Mouse (Mus musculus): ENCODE data around the gene Supt3.

Supt3 gene

DNA sequence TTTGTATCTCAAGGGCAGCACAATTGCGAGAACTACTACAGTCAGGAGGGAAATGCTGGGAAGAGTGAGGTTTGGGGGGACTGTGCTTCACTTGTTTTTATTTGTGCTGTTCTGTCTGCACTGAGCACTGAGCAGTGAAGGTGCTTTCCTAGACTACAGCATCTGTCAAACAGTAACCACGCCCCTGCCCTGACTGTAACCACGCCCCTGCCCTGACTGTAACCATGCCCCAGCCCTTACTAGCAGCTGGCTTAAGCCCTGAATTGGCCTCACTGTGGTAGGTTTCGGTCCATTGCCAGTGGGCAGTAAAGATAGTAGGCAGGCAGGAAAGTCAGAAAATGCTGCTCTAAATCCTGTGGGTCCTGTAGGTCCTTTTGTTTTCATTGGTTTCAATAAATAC lies 196.5 kb downstream of the Supt3 start:
- peak; percentile 42 for DNase-seq

DNA sequence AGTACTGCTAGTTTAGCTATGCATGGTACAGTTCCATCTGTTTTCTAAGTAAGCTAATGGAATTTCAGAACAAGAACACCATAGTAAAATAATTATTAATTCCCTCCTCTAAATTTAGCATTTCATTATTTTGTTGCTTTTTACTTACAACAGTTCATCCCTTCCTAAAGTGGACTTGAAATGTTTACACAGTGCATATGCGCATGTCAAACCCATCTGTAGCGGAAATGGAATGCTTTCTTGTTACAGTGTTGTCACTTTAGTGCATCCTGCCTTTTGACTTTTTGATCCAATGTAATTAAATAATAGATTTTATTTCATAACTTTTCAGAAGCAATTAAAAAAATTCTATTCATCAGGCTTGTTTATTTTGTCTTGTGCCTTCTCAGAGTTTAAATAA lies 200.7 kb downstream of the Supt3 start:
- DNase-seq = no peak

DNA sequence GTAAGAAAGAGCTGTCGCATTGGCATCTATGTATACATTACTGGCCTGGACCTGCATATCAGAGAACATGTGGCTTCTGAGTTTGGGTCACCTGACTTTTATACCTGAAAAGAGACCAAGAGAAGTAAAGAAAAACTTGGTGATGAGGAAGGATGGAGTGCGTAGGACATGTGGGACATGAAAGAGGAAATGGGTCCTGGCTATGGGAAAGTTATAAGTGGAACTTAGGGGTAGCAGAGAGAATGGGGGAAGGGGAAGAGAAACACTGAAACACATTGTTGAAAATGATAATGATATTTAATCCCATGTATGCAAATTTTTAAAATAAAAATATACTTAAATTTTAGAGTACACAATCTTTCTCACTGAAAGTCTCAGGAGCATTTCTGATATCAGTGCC lies 211.0 kb downstream of the Supt3 start:
- no peak for DNase-seq

DNA sequence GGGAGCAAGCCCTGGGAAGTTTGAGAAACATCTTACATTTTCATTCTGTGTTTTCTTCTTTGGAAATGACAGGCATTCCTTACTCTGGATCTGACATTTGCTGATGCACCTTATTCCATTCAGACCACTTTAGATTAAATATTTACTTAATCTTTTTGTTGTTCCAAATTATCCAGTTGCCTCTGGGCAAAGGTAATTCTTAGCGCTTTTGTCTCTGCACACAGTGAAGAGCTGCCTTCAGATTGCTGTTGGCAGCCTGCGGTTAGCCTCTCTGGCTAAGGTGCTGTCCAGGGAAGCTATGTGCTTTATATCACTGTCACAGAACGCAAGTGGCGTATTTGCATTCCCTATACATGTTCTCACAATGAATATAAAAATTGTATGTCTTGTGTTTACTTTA lies 226.4 kb downstream of the Supt3 start:
- DNase-seq = peak; percentile 59

DNA sequence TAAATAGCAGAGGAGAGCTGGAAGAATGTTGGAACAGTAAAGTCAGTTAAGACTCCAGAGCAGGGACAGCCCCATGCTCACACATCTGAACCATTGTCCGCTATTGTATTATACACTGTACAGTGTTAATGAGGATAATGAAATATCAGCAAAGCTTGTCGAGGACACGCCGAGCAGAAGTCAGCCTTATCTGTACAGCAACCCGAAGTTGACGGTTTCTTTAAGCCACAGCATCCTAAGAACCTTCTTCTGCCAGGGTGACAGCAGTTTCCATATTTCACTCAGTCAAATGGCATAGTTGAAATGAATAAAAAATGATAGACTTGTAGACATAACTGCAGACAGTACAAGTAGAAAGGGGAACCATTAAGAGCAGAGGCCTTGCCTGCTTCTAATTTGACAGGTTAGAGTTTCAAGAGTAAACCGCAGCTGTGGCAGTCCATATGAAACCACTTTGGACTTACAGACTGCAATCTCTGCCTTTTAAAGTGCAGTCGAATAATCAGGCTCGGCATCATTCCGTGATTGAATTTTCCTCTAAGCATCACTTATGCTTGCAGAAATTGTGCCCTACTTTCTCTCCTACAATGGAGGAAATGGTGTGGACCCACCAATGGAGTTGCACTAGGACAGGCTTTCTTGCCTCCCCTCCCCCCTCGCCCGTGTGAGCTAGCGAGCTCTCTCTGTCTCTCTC lies 227.7 kb downstream of the Supt3 start:
- no peak for DNase-seq

DNA sequence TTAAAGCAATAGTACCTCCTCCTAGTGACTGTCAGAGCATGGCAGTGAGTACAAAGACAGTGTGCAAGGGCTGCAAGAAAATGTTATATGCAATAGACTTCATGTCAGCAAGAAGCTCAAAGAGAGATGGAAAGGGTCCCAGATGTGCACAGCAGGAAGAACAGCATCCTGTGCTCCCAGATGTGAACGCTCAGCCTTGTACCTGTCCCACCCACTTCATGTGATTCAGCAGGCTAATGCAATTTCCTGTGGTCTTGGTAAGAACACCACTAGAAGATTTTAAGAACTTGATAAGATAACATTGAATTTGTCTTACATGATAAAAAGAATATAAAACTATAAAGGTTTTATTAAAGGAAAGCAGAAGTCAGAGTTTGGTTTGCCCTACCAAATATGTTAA lies 230.5 kb downstream of the Supt3 start:
- no peak for DNase-seq

DNA sequence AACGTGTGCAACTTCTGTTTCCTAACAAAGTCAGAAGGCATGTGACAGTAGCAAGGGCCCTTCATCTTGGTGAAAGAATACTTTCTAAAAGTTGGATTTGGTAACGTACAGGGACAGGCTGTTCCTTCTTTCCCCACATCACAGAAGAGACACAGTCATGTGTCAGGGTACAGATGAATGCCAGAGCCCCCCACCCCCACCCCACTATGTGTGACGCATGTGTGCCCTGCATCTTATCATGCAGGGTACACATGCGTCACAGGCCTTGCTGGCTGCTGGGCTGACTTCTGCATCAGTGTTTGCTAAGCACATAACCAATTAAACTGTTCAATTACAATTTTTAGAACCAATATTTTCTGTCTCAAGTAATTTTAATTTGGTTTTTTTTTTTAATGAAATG lies 231.7 kb downstream of the Supt3 start:
- DNase-seq = no peak

DNA sequence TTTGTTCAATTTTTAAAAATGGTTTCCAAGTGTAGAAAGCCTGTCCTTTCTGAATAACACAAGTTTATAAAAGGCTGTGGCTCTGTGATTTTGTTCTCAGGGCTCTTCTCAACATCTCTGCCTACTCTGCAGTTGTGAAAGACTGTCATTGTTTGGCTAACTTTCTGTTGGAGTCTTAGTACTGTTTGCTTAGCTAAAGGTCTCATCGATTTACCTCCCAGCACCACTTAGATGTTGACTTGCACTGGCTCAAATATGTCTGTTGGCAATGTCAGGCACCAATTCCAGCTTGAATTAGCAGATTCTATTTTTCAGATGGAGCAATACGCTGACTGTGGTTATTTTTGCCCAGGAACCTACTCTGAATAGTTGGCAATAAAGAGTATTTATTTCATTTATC lies 233.5 kb downstream of the Supt3 start:
- DNase-seq = no peak

DNA sequence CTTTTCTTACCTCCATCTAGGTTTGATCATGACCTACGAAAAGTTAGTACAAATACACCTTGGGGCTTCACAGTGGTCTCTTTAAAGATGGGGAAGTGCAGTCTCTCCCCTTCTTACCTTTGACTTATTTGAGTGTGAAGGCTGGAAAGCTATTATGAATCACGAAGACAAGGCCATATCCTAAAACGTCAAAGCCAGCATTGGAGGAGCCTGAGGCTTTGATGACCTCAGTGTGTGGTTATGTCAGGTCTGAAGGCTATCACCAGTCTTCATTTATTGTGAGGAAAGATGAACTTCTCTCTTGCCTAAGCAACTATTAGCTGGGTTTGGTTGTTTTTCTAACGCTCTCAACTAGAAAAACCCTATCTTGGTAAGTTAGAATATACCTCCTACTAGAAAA lies 239.8 kb downstream of the Supt3 start:
- DNase-seq = no peak

DNA sequence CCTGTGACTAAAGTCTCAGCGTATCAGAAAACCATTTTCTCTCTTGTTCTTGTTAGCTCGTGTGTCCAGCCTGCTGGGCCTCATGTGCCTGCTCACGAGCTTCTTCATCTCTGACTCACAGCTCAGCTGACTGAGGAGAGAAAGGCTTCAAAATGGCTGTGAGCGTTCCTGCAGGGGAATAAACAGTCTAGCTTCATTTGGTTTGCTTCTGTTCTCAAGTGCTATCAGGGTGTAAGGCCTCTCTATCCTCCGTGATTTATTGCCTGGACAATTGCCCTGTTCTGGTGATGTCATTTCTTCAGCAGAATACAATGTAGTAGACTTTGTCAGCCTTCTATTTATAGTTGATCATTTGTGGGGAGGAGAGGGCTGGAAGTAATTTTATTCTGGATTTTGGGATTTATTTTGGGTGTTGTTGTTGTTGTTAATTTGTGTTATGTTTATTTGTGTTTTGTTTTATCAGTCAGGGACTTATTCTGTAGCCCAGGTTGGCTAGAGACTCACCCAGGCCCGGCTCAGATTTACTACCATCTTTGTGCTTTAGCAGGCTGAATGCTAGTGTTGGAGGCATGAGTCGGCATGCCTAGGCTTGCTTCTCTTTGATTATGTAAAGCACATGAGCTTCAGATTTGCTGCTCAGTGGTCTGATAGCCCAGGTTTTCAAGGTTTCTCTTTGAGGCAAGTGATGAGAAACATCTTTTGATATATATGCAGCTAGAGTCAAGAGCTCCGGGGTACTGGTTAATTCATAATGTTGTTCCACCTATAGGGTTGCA lies 243.4 kb downstream of the Supt3 start:
- peak; percentile 12 for DNase-seq

DNA sequence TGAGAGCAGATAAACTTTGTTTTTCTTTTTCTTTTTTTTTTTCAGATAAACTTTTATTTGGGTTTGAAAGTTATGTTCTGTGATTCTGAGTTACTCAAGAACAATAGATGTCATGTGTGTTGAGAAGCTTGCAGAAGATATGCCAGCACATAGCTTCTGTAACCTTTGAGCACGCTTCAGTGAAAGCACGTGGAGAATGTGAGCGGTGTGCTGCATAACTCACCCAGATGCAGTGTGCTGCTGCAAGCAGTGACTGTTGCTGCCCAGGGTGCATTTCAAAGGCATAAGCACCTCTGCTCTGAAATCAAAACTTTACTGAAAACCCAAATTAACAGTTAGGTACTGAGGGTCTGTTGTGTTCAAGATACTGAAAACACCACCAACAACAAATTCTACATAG lies 251.5 kb downstream of the Supt3 start:
- peak; percentile 49 for DNase-seq

DNA sequence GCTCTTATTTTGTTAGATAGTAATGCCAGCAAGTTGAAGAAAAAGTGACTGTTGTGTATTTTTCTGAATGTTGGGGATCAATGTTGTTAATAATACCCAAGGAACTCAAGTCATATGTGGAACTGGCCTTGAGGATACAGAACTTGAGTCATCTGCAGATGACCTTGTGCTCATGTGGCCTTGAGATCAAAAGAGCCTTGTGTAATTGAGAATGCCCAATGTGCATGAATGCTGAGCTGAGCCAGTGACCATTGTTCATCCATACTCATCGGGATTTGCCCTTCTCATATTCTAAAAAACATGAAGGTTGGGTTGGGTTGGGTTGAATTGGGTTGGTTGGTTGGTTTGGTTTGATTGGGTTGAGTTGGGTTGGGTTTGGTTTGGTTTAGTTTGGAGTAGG lies 252.2 kb downstream of the Supt3 start:
- DNase-seq = peak; percentile 6

DNA sequence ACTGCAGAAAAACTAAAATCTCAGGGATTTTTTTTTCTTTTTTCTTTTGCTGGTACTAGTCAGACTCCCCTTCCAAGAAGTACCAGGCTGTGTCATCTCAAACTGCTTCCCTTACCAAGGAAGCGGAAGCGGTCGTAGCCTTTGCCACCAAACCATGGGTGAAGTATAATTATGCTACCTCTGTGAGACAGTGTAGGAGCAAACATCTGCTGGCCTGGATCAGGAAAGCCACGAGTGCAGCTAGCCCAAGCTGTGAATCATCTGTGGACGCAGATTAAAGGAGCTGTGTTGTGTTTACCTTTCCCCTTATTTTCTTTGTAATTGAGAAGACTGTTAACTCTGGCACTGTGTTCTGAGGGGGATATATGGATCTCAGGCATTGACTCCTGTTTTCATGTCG lies 255.3 kb downstream of the Supt3 start:
- no peak for DNase-seq

DNA sequence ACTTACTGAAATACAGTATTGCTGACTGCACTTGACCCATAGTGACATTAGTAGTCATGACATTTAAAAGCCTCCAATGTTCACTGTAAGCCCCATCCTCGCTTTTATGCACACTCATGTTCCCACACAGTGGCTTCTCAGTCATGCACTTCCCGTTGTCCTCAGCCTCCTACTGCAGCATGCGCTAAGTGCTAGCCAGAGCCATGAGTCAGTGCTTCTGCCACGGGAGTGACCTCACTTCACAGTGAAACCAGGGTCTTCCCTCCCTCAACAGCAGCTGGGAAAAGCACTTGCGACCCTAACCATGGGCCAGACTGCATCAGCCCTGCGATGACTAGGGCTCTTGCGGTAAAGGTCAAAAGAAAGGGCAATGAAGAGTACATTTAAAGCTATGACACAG lies 256.7 kb downstream of the Supt3 start:
- DNase-seq = no peak

DNA sequence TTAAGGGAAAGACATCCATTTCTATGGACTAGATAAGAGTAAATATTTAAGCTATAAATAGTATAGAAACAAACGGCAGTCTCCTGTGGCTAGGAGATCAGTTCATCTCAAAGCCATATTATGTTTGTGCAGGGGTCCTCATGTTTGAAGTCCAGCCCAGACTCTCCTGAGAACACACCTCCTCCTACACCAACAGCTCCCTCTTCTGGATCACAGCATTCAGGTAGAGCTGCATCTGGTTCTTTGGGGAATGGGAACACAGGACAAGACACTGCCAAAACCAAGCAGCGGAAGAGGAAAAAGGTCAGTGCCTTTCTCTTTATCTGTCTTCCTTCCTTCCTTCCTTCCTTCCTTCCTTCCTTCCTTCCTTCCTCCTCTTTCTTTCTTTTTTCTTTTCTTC lies 264.1 kb downstream of the Supt3 start:
- no peak for DNase-seq

DNA sequence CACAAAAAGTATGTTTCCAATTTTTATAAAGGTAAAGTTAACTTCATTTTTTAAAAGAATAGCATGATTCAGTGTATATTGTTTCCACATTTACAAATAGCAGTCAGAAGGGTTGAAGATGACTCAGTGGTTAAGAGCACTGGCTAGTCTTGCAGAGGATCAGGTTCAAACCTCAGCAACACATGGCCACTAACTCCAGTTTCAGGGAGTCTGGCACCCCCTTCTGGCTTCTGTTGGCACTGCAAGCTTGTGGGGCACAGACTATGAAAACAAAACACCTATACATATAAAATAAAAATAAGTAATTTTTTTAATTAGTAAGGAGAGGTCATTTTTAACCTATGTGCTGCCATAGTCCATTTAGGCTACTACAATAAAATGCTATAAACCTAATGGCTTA lies 268.9 kb downstream of the Supt3 start:
- peak; percentile 22 for DNase-seq

DNA sequence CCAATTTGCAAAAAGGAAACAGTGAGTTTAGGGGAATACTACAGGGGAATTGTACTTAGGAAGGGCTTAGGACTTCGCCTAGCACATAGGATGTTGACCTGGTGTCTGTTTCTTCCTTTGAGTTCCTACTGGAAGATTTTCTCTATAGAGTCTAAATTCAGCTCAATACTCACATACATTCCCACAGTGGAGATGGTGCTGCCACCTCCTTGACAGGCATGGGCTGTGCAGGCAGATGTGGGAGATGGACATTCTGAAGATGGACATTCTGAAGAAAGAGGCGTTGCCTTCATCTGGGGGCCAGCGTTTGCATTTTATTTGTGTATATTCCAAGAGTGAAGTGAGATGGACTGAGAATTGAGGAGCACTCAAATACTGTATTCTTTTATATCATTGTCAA lies 269.6 kb downstream of the Supt3 start:
- no peak for DNase-seq

DNA sequence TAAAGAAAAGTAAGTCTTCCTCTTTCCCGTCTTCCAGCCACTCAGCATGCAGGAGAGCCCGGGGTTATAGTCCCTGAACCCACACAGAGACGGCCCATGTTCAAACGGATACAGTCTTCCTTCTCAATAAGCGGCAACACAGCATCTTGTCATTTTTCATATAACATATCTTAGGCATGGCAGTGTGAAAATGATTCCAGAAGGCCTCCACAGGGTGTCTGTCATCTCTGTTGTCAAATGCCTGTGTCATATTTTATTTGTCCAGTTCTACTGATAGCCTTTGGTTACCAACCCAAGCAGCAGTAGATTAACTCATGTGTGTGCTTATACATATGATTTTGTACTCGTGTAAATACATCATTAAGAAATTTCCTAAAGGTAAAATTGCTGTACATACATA lies 270.3 kb downstream of the Supt3 start:
- DNase-seq = no peak

DNA sequence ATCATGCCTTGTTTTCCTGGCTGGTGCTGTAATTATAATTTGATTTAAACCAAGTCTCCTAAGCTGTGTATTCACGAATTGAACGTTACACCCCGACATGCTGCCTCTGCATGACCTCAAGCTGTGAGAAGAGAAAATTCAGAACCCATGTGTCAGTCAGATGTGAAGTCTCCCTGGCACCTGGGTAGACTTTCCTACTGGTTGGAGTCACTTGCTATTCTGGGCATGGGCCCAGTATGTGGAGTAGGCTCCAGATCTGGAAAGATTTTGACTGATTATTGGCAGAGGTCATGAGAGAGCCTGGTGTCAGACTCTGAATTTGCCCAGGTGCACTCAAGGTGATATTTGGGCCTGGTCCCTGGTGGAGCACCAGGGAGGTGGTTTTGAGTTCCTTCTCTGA lies 275.0 kb downstream of the Supt3 start:
- no peak for DNase-seq

DNA sequence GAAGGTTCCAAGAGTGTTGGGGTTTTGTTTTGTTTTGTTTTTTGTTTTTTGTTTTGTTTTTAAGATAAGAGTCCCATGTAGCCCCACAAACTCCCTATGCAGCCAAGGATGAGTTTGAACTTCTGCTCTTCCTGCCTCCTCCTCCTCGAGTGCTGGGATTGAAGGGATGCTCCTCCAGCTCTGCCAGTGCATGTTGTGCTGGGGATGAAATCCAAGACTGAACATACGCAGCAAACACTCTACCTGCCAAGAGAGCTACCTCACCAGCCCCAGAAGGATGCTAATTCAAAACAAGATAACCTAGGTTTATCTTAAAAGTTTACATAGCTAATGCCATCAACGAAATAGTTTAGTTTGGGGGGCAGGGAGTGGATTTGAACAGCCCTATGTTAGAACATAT lies 276.4 kb downstream of the Supt3 start:
- DNase-seq = no peak

DNA sequence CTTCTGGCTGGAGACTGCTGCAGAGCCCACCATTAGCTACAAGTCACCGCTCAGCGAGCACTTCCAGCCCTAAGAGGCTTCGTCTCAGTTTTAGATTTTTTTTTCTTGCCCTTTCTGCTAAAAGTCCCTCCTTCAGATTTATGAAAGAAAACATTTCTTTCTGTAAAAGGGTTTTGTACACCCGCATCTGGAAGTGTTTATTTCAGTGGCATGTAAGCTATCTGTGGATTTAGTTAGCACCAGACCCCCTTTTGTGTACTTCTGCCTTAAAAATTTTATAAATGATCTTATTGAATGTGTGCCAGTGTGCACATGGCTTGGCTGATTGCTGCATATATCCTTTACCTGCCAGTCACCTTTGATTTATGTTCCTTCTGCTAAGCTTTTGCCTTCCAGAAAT lies 277.6 kb downstream of the Supt3 start:
- no peak for DNase-seq

DNA sequence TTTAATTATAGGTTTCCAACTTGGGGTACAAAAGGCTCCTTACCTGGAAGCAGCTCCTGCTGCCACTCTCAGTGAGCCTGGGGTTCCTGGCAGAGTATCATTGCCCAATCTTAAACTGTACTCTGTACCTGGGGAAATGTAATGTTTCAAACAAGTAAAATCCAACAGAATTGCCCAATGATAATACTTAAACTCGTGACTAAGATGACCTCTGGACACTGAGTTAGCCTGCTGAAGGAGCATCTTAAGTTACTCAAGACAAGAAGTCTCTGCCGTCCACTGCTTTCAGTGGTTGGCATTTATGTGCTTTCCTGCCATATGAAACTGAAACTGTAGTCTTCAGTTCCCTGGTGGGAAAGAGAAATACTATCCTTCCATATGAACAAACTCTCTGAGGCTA lies 279.9 kb downstream of the Supt3 start:
- peak; percentile 55 for DNase-seq

DNA sequence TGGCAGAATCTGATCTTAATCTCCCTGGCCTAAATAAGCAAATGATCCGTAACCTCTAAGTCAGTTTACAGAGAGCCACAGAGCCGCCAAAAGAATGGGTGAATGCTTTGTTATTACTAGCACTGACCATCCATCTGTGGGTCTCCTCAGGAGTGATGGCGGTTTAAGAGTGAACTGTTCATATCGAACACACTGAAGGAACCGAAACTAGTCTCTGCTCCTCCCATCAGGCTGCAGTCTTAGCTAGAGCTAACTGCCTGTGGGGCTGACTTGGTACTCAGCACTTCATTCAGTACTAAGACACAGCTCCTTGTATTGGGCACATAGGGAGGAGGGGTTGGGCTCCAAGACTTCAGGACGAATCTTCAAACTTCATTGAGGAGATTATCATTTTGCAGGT lies 280.8 kb downstream of the Supt3 start:
- DNase-seq = no peak

DNA sequence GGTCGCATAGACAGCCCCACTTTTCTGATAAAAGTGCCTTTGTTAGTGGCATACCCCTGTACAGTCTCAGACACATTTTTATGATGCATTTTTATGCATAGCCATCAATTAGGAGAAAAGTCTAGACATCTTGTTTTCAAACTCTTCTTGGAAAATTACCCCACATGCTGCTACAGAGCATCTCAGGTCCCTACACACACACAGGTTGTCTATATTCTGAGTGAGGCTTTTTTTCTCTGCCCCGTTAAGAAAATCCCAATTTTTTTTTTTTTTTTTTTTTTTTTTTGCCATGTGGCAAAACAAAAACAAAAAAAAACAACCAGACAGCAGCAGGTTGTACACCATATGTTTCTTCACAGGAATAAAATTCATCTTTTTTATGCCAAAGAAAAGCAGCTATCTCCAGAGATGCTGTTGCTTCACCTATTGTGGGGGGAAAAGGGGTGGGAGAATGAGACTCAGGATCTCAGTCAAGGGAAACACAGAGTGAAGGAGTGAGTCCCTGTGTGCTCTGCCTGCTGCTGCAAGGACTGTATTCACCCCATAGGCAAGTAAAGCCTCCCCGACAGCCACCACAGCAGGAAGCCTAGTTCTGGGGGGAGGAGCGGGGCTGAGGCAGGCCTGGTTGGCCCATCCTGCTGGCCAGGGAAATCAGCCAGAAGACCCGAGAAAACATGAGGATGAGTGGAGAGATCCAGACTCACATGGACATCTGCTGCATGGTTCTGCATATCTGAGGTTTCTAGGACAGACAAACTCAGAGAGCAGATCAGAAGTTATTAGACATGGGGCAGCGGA lies 281.8 kb downstream of the Supt3 start:
- no peak for DNase-seq
